Mouse (Mus musculus): ENCODE data around the gene Ddit4l. TPM values are rescaled to one million over a fixed set of nuclear protein-coding genes. Genes with fewer than 3 reads are reported as not detected.
A peak's percentile ranks its signal among the peaks of the same experiment; 100 is the strongest.
"Not testable (repeated sequence)": the region's sequence is repeated elsewhere in the genome, so short reads cannot be mapped to it uniquely, and the experiment has no call there.

The Ddit4l gene
- total RNA-seq, 4 experiments from 2014 or later = 15.4 to 22.2 (median 18.9) TPM

DNA sequence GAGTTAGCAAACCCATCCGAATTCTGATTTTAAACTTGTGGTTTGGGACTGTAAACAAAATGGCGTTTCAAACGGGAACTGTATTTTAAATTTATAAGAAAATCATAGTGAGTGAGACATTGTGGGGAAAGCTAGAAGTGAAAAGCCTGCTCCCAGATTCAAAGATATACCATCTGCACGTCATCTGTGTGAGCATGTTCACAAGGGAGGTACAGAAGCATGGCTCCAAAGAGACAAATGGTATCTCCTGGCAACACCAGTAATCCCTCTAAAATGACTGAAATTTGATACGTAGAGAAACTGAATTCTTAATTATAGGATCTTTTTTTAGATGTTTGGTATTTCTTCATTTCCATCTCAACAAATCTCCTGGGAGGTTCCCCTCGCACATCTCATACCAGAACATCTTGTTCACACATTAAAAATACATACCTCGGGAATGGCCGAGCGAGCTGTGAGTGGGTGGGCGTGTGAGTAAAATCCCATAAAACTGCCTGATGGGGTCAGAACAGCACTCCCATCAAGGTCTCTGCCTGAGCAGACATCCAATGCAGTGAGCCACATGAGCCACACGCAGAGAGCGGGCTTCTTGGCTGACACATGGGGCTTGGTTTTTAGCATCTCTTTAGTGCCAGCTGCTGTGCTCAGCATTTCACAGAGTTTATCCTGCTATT lies 26.2 kb downstream of the Ddit4l start:
- peak in 1 of 2 experiments; percentile 50 for DNase-seq (ENCODE audit: low spot score in 2 of 2)

DNA sequence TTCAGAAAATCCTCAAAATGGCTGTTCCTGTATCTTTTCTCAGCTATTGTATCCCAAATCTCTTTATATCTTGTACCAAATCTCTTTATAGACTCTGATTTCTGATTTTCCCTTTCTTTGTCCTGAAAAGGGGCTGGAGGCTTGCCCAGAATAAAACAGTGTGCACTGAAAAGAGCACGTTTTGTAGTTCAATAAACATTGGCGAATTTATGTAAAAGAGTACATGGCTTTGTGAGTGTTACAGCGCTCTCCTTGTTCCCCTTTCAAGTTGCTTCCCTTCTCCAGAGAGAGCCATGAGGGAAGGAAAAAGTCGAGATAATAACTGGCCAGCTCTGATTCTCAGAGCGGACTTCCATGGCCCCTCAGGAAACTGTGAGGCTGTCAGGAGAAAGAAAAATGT lies 27.7 kb downstream of the Ddit4l start:
- DNase-seq (ENCODE audit: low spot score in 2 of 2) = no peak

DNA sequence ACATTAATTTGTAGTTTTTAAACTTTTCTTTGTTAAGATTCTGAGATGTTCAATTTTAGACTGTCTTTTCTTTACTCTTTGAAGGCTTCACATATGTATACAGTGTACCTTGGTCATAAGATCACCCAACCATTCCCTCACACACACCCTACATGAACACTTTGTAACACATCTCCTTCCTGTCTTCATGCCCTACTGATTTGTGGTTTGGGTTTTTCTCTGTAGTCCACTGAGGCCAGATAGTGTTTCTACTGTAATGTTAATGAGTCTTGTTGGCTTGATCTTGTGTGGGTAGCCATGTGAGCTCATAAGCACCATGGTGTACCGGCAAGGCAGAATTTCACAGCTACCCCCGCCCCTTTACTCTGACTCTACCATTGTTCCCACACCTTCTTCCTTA lies 31.4 kb downstream of the Ddit4l start:
- no peak for DNase-seq (ENCODE audit: low spot score in 2 of 2)

DNA sequence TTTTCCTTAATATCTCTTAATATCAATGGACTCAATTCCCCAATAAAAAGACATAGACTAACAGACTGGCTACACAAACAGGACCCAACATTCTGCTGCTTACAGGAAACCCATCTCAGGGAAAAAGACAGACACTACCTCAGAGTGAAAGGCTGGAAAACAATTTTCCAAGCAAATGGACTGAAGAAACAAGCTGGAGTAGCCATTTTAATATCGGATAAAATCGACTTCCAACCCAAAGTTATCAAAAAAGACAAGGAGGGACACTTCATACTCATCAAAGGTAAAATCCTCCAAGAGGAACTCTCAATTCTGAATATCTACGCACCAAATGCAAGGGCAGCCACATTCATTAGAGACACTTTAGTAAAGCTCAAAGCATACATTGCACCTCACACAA lies 49.8 kb downstream of the Ddit4l start, which contains the start of gene Gm21962:
Gene Gm21962 (plus strand): TSS at position 301 of the 400 bp plus-strand sequence.
- DNase-seq (ENCODE audit: low spot score in 2 of 2) = not testable (repeated sequence)

Small RNAs within 50 kb of the gene (microRNA-seq; reads per million reads assigned to microRNA genes)
- gene Gm22468 = 0 reads per million in 2 experiments

Other genes starting within 250 kb of the Ddit4l start
- gene Gm21962, start 49.9 kb downstream of the Ddit4l start, total RNA-seq (2022) = not detected
- gene H2afz, start 242.9 kb downstream of the Ddit4l start, total RNA-seq (2022) = 100 to 1,000 TPM; 174 to 188 (median 180) TPM
- 10 to 100 TPM; 43.6 to 53.5 (median 47.1) TPM for gene Dnajb14, start 246.1 kb downstream of the Ddit4l start, total RNA-seq (2022)

Data from left cerebral cortex, adult 8-10 months (tissue).